Mouse (Mus musculus) left cerebral cortex, adult 9 months (tissue): Measurements from ENCODE around the gene Scaf4.

Experiments
- DNase-seq, 2 experiments: peaks; one replicate each; pipeline ENCODE4 v3.0.0; 2022; ENCODE audit warnings: low spot score in 2 of 2

The Scaf4 gene

GRCm38 (mm10) chr16:90283905-90284891 lies at the start of gene Scaf4:
Gene Scaf4 (minus strand): TSS chr16:90284503.
- peak; percentile 91 to 94 for DNase-seq

DNA sequence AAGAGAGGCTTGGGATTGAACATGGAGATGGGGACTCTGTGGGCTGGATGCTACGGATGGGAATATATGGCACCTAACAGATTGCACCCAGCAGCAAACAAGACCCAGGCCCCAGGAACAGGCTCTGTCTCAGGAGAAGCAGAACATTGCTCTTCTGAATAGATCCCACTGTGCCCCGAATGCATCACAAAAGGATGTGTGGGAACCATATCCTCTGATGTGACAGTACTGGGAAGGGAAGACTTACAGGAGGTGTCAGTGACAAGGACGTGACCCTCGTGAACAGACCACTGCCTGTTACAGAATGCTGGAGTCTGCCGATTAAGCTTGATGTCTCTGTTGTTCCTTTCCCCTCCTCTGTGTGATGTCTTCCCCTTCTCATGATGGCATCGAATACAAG lies 48.2 kb upstream of the Scaf4 start:
- DNase-seq: no peak

GRCm38 (mm10) chr16:90330979-90331378 lies 46.7 kb upstream of the Scaf4 start:
- no peak for DNase-seq

GRCm38 (mm10) chr16:90329511-90329910 lies 45.2 kb upstream of the Scaf4 start:
- peak in 1 of 2 experiments; percentile 53 for DNase-seq

GRCm38 (mm10) chr16:90322850-90323528 lies 38.7 kb upstream of the Scaf4 start:
- peak; percentile 22 to 87 for DNase-seq

- DNase-seq: no peak
These were observed 35.0 kb upstream of the Scaf4 start for GRCm38 (mm10) chr16:90319321-90319720.

- DNase-seq: no peak
These were observed 34.1 kb upstream of the Scaf4 start for GRCm38 (mm10) chr16:90318372-90318926.

- DNase-seq: no peak
These were observed 33.5 kb upstream of the Scaf4 start for GRCm38 (mm10) chr16:90317777-90318176.

GRCm38 (mm10) chr16:90315881-90316280 lies 31.6 kb upstream of the Scaf4 start:
- DNase-seq: no peak

- DNase-seq: peak in 1 of 2 experiments; percentile 25
These were observed 28.3 kb upstream of the Scaf4 start for GRCm38 (mm10) chr16:90312449-90313082.

- no peak for DNase-seq
These were observed 26.3 kb upstream of the Scaf4 start for GRCm38 (mm10) chr16:90310488-90311135.

- no peak for DNase-seq
These were observed 25.5 kb upstream of the Scaf4 start for GRCm38 (mm10) chr16:90309784-90310183.

GRCm38 (mm10) chr16:90303988-90304299 lies 19.6 kb upstream of the Scaf4 start:
- DNase-seq: no peak

DNA sequence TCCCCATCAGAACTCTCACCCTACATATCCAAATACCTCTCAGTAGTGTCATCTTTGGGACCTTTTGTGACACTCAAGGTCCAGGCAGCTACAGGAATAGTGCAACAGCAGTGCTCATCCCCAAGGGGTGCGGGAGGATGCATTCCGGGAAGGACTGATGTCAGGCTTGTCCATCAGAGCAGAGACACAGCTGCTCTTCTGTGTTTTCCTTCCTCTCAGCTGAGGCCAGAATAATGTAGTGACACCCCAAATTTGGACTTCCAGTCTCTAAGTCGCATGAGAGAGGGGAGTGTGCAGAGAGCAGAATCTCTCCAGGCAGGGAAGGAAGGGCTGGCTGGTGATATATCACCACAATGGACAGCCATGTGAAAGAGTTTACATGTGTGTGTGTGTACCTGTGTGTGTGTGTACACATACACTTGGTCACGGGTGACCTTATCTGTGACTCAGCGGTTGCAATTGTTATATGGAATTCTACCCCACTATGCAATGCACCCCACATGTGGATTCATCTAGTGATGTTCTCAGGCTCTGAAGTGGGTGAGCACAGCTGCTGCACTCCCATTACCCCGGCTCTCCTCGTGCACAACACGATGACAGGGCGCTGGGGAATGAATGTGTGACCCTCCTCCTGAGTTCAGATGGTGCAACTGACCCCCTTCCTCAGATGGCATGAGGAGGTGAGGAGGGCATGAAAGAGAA lies 19.1 kb upstream of the Scaf4 start:
- no peak for DNase-seq

DNA sequence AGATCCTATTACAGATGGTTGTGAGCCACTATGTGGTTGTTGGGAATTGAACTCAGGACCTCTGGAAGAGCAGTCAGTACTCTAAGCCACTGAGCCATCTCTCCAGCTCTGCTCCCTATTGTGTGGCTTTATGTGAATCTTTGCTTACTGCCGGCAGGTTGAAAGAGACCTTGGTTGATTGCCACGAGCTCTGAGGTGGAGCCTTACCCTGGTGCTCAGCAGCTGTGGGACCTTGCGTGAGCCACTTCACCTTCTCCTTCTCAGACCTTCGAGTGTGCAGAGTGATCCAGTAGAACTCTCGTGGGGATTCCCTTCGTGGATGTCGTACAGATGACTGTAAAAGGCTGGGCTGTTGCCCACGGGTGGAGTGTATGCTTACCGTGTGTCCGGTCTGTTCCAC lies 17.4 kb upstream of the Scaf4 start:
- no peak for DNase-seq

GRCm38 (mm10) chr16:90300896-90301295 lies 16.6 kb upstream of the Scaf4 start:
- DNase-seq: no peak

DNA sequence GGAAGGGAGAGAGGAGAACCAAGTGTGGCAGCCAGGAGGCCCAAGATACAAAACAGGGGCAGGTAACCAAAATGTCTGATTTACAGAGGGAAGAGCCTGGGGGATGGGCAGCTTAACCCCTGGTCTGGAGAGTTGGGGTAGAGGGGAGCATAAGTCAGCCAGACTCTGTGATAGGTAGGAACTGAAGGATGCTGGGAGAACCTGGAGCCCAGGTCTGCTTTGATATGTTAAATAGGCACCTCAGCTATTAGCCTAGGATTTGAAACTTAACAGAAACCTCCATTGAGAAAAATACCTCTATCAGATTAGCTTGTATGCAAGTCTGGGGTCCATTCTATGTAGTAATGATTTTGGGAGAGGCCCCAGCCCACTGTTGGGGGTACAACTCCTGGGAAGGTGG lies 15.3 kb upstream of the Scaf4 start:
- DNase-seq: no peak

DNA sequence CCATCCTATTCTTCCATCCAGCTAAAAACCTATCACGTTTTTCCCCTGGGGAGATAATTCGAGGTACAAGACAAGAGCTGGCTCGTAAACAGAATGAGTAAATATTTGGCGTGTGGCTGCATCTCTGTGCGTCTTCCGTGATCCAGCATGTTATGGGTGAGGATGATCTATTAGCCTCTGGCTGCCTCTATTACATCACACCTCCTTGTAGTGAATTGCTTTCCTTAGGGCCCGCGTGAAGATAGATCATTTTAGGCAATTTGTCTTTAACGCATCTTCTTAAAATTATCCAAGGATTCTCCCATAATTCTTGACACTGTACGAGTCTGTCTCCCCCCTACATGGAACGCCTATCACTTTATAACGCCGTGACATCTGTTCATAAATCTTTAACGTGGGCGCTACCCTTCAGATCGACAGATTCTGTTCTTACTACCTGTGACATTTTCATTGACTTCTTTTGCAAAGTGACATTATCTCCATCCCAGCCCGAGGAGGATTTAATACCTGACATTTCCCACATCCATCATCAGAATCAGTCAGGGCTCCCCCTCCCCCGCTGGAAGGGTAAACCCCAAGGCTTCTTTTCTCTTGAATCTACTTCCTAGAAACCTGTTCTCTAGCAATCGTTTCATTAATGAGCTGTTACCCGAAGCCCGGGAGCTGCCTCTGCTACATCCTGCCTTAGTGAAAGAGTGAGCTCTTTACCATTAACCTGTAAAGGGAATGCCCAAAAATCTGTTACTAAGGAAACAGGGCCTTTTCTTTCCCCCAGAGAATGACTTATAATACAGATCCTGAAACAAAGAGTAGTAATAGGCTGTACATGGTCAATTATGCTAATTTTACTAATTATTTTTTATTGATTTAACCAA lies 14.4 kb upstream of the Scaf4 start:
- no peak for DNase-seq

- no peak for DNase-seq
These were observed 13.4 kb upstream of the Scaf4 start for GRCm38 (mm10) chr16:90297479-90298425.
